Mouse (Mus musculus) thymus, adult 2 months (tissue): ENCODE measurements around the gene Phlpp1.

Experiments
- CTCF ChIP-seq: fragments of 200-500 bp; IDR thresholded peaks from 2 replicates; pipeline ENCODE4 v1.5.1; 2012; ENCODE audit warnings: mild to moderate bottlenecking, control low read depth, low read length, moderate library complexity, borderline replicate concordance; ENCODE audit not compliant: control insufficient read depth, poor library complexity, insufficient read depth; ENCODE audit errors: extremely low read depth
- POLR2A ChIP-seq: fragments of 200-500 bp; IDR thresholded peaks from 2 replicates; pipeline ENCODE4 v1.6.1; 2012; ENCODE audit warnings: mild to moderate bottlenecking, low read length, control low read depth, moderate library complexity; ENCODE audit not compliant: control insufficient read depth, poor library complexity, insufficient read depth; ENCODE audit errors: extremely low read depth

GRCm38 (mm10) chr1:106403011-106403501 is 231.5 kb downstream of the Phlpp1 start:
- TF ChIP-seq CTCF, result no peak
- TF ChIP-seq POLR2A, result no peak
